Mouse (Mus musculus): Measurements from ENCODE around the gene Ffar1. TPM values are rescaled to one million over a fixed set of nuclear protein-coding genes. Genes with fewer than 3 reads are reported as not detected.

The Ffar1 gene
- 0.26 and 0.30 TPM in 2 replicates for polyA plus RNA-seq (2015; fragmentation: Nextera tagmentation; extraction: Ambion mirVana)

GRCm38 (mm10) chr7:30861464-30861863 lies at the start of gene Ffar1:
Ffar1 (minus strand) TSS chr7:30861564.
- H3K9me3 ChIP-seq = no peaks in the 10 kb centered on the region
- no peaks in the 10 kb centered on the region for H3K36me3 ChIP-seq
- WGBS = 82% methylated on average over 12 of the region's 12 CpGs
- no peak within 1 kb of the TSS for H3K9ac ChIP-seq
- no peak for ATAC-seq (ENCODE audit: insufficient read depth, low FRiP score, low read depth)
- H3K27ac ChIP-seq = no peak within 1 kb of the TSS
- H3K27me3 ChIP-seq (replicated peaks) = no peaks in the 10 kb centered on the region
- no peak within 1 kb of the TSS for H3K4me2 ChIP-seq
- no peak within 1 kb of the TSS for H3K4me3 ChIP-seq (replicated peaks)
- H3K4me1 ChIP-seq = no peaks in the 10 kb centered on the region

- no peak overlapping the region for H3K4me3 ChIP-seq (replicated peaks)
- no peak overlapping the region for H3K9ac ChIP-seq
- no peaks in the 10 kb centered on the region for H3K9me3 ChIP-seq
- H3K4me2 ChIP-seq = no peak overlapping the region
- no peaks in the 10 kb centered on the region for H3K36me3 ChIP-seq
- ATAC-seq (ENCODE audit: insufficient read depth, low FRiP score, low read depth) = no peak
- no peaks in the 10 kb centered on the region for H3K27me3 ChIP-seq (replicated peaks)
- H3K27ac ChIP-seq = no peak overlapping the region
- WGBS = 65% methylated on average over 6 of the region's 6 CpGs
- H3K4me1 ChIP-seq = peaks cover 9% of the 10 kb centered on the region; the same call in 1 of the 2 replicates
These were observed 48.4 kb upstream of the Ffar1 start for GRCm38 (mm10) chr7:30909773-30910172.

GRCm38 (mm10) chr7:30908992-30909431 lies 47.6 kb upstream of the Ffar1 start:
- Histone ChIP-seq H3K9ac (no peak overlapping the region), H3K4me3 (replicated peaks) (peak overlapping the region; percentile 17), H3K36me3 (no peaks in the 10 kb centered on the region), H3K27ac (no peak overlapping the region), H3K4me1 (peaks cover 9% of the 10 kb centered on the region; the same call in 1 of the 2 replicates), H3K4me2 (peak overlapping the region; percentile 52), H3K9me3 (no peaks in the 10 kb centered on the region), H3K27me3 (replicated peaks) (no peaks in the 10 kb centered on the region)
- WGBS = 20% methylated on average over 16 of the region's 17 CpGs
- no peak for ATAC-seq (ENCODE audit: insufficient read depth, low FRiP score, low read depth)

GRCm38 (mm10) chr7:30908277-30908991 lies 47.1 kb upstream of the Ffar1 start:
- no peak overlapping the region for H3K9ac ChIP-seq
- H3K9me3 ChIP-seq = no peaks in the 10 kb centered on the region
- 2% methylated on average over 25 of the region's 26 CpGs for WGBS
- ATAC-seq (ENCODE audit: insufficient read depth, low FRiP score, low read depth) = peak; percentile 78
- H3K4me1 ChIP-seq = peaks cover 9% of the 10 kb centered on the region; the same call in 1 of the 2 replicates
- no peak overlapping the region for H3K27ac ChIP-seq
- H3K4me2 ChIP-seq = peak overlapping the region; percentile 52
- peak overlapping the region; percentile 17 for H3K4me3 ChIP-seq (replicated peaks)
- H3K27me3 ChIP-seq (replicated peaks) = no peaks in the 10 kb centered on the region
- H3K36me3 ChIP-seq = no peaks in the 10 kb centered on the region

GRCm38 (mm10) chr7:30904042-30904441 lies 42.7 kb upstream of the Ffar1 start:
- Histone ChIP-seq H3K27me3 (replicated peaks) (no peaks in the 10 kb centered on the region), H3K4me3 (replicated peaks) (no peak overlapping the region), H3K27ac (no peak overlapping the region), H3K4me1 (peaks cover 9% of the 10 kb centered on the region), H3K36me3 (no peaks in the 10 kb centered on the region), H3K9ac (no peak overlapping the region), H3K9me3 (no peaks in the 10 kb centered on the region), H3K4me2 (no peak overlapping the region)
- WGBS = 40% methylated on average over 4 of the region's 4 CpGs
- ATAC-seq (ENCODE audit: insufficient read depth, low FRiP score, low read depth) = no peak

GRCm38 (mm10) chr7:30895217-30895616 lies 33.9 kb upstream of the Ffar1 start:
- H3K4me2 ChIP-seq = no peak overlapping the region
- no peaks in the 10 kb centered on the region for H3K36me3 ChIP-seq
- H3K27ac ChIP-seq = no peak overlapping the region
- no peak overlapping the region for H3K9ac ChIP-seq
- 77% methylated on average over 3 of the region's 3 CpGs for WGBS
- no peaks in the 10 kb centered on the region for H3K9me3 ChIP-seq
- ATAC-seq (ENCODE audit: insufficient read depth, low FRiP score, low read depth) = no peak
- H3K4me1 ChIP-seq = peaks cover 4% of the 10 kb centered on the region; the same call in 1 of the 2 replicates
- no peaks in the 10 kb centered on the region for H3K27me3 ChIP-seq (replicated peaks)
- H3K4me3 ChIP-seq (replicated peaks) = no peak overlapping the region

GRCm38 (mm10) chr7:30892515-30892914 lies 31.2 kb upstream of the Ffar1 start:
- Histone ChIP-seq H3K9me3 (no peaks in the 10 kb centered on the region), H3K4me1 (peaks cover 4% of the 10 kb centered on the region; the same call in 1 of the 2 replicates), H3K27ac (peak overlapping the region; percentile 54; the same call in 1 of the 2 replicates), H3K36me3 (no peaks in the 10 kb centered on the region), H3K4me3 (replicated peaks) (no peak overlapping the region), H3K4me2 (no peak overlapping the region), H3K27me3 (replicated peaks) (no peaks in the 10 kb centered on the region), H3K9ac (no peak overlapping the region)
- 0 out of 2 replicates have a peak, but pooled peaks have one; percentile 47 for ATAC-seq (ENCODE audit: insufficient read depth, low FRiP score, low read depth)
- 50% methylated on average over 3 of the region's 3 CpGs for WGBS

GRCm38 (mm10) chr7:30891746-30892145 lies 30.4 kb upstream of the Ffar1 start:
- 82% methylated on average over 9 of the region's 9 CpGs for WGBS
- peaks cover 4% of the 10 kb centered on the region; the same call in 1 of the 2 replicates for H3K4me1 ChIP-seq
- no peaks in the 10 kb centered on the region for H3K9me3 ChIP-seq
- no peaks in the 10 kb centered on the region for H3K36me3 ChIP-seq
- H3K4me3 ChIP-seq (replicated peaks) = no peak overlapping the region
- ATAC-seq (ENCODE audit: insufficient read depth, low FRiP score, low read depth) = no peak
- H3K4me2 ChIP-seq = no peak overlapping the region
- no peak overlapping the region for H3K9ac ChIP-seq
- no peak overlapping the region for H3K27ac ChIP-seq
- no peaks in the 10 kb centered on the region for H3K27me3 ChIP-seq (replicated peaks)

GRCm38 (mm10) chr7:30890681-30891080 lies 29.3 kb upstream of the Ffar1 start:
- Histone ChIP-seq H3K4me3 (replicated peaks) (no peak overlapping the region), H3K36me3 (no peaks in the 10 kb centered on the region), H3K9ac (no peak overlapping the region), H3K27ac (no peak overlapping the region), H3K9me3 (no peaks in the 10 kb centered on the region), H3K27me3 (replicated peaks) (no peaks in the 10 kb centered on the region), H3K4me2 (no peak overlapping the region), H3K4me1 (peaks cover 4% of the 10 kb centered on the region; the same call in 1 of the 2 replicates)
- WGBS = 58% methylated on average over 2 of the region's 2 CpGs
- ATAC-seq (ENCODE audit: insufficient read depth, low FRiP score, low read depth) = no peak

GRCm38 (mm10) chr7:30888786-30889185 lies 27.4 kb upstream of the Ffar1 start:
- H3K9me3 ChIP-seq = no peaks in the 10 kb centered on the region
- H3K27ac ChIP-seq = no peak overlapping the region
- no peaks in the 10 kb centered on the region for H3K27me3 ChIP-seq (replicated peaks)
- H3K36me3 ChIP-seq = no peaks in the 10 kb centered on the region
- peaks cover 4% of the 10 kb centered on the region; the same call in 1 of the 2 replicates for H3K4me1 ChIP-seq
- WGBS = 70% methylated on average over 7 of the region's 7 CpGs
- H3K4me3 ChIP-seq (replicated peaks) = no peak overlapping the region
- no peak for ATAC-seq (ENCODE audit: insufficient read depth, low FRiP score, low read depth)
- H3K4me2 ChIP-seq = no peak overlapping the region
- H3K9ac ChIP-seq = no peak overlapping the region

- Histone ChIP-seq H3K9me3 (no peaks in the 10 kb centered on the region), H3K4me2 (no peak overlapping the region), H3K27me3 (replicated peaks) (no peaks in the 10 kb centered on the region), H3K9ac (no peak overlapping the region), H3K36me3 (no peaks in the 10 kb centered on the region), H3K27ac (no peak overlapping the region), H3K4me3 (replicated peaks) (no peak overlapping the region), H3K4me1 (peaks cover 4% of the 10 kb centered on the region; the same call in 1 of the 2 replicates)
- 81% methylated on average over 14 of the region's 14 CpGs for WGBS
- ATAC-seq (ENCODE audit: insufficient read depth, low FRiP score, low read depth) = no peak
These were observed 26.3 kb upstream of the Ffar1 start for GRCm38 (mm10) chr7:30887568-30888188.

GRCm38 (mm10) chr7:30886852-30887251 lies 25.5 kb upstream of the Ffar1 start:
- Histone ChIP-seq H3K4me3 (replicated peaks) (no peak overlapping the region), H3K9ac (no peak overlapping the region), H3K27me3 (replicated peaks) (no peaks in the 10 kb centered on the region), H3K27ac (no peak overlapping the region), H3K4me2 (no peak overlapping the region), H3K36me3 (no peaks in the 10 kb centered on the region), H3K4me1 (no peaks in the 10 kb centered on the region), H3K9me3 (no peaks in the 10 kb centered on the region)
- 76% methylated on average over 4 of the region's 4 CpGs for WGBS
- no peak for ATAC-seq (ENCODE audit: insufficient read depth, low FRiP score, low read depth)

All from stomach, embryonic 15.5 days (tissue).